Mouse (Mus musculus) olfactory bulb, adult 2 months (tissue): Measurements from ENCODE around the gene Mgea5.

Source experiments
- CTCF ChIP-seq: fragments of 200-500 bp; IDR thresholded peaks from 2 replicates; pipeline ENCODE4 v1.5.1; 2012; ENCODE audit warnings: low read depth, mild to moderate bottlenecking, low read length, moderate library complexity; ENCODE audit not compliant: insufficient read depth
- POLR2A ChIP-seq: fragments of 200-500 bp; IDR thresholded peaks from 2 replicates; pipeline ENCODE4 v1.6.1; 2012; ENCODE audit warnings: mild to moderate bottlenecking, low read depth, low read length, moderate library complexity; ENCODE audit not compliant: insufficient read depth

GRCm38 (mm10) chr19:45782315-45783001 lies 1.2 kb downstream of the Mgea5 start:
- no peak for TF ChIP-seq CTCF
- no peak for TF ChIP-seq POLR2A
